Mouse (Mus musculus) liver, adult 2 months (tissue): ENCODE data around the gene Ryr3.

Experiments used
- CTCF ChIP-seq: fragments of 200-500 bp; IDR thresholded peaks from 2 replicates; pipeline ENCODE4 v1.5.1; 2011; ENCODE audit warnings: low read depth, low read length, control low read depth
- POLR2A ChIP-seq: fragments of 200-500 bp; IDR thresholded peaks from 2 replicates; pipeline ENCODE4 v1.6.1; 2011; ENCODE audit warnings: low read length, control low read depth; ENCODE audit not compliant: insufficient read depth; ENCODE audit errors: extremely low read depth

GRCm38 (mm10) chr2:113058914-113059313 is 158.0 kb downstream of the Ryr3 start:
- TF ChIP-seq POLR2A (no peak), CTCF (no peak)
